Mouse (Mus musculus) retina, embryonic 14.5 days (tissue): ENCODE data around the gene Arfip1.
A peak's percentile ranks its signal among the peaks of the same experiment; 100 is the strongest.

Source experiments
- DNase-seq: peaks from one replicate; pipeline ENCODE4 v3.0.0-alpha.2; 2015; ENCODE audit warnings: low spot score

The Arfip1 gene

DNA sequence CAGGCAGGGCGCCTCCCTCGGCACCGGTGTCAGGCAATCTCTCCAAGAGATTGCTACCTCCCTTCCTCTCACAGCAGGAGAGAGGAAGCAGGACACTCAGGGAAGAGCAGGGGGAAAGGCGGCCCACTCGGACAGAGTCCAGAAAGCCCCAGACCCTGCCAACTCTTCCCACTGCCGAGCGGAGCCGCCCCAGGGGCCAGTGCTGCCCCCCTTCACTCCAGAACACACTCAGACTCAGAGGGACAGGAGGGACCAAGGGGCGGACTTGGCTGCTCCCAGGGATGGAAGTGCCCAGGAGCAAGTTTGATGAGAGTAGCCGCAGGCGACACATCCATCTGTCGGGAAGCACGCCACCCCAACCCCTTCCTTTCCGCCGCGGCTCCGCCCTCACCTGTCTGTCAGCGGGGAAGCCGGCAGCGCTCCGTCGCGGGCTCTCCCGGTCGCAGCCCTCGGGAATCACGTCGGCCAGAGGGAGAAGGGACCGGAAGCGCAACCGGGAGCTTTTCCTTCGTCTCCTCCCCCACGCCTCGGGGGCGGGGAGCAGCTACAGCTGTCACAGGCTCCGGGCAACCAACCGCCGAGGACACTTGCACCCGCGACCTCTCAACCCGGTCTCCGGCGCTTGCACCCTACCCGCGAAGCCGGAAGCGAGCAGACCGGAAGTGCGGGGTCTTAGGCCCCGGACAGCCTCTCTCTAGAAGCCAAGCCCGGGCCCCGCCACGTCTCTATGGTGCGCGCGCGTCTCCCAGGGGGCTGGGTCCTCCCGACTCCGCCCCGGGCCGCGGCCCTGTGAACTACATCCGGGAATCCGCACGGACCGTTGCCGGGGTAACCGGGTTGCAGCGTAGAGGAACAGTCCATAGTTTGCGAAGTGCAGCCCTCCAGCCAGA lies at the start of gene Arfip1:
Arfip1 (minus strand) TSS at position 603 of the 890 bp plus-strand sequence.
- DNase-seq, result peak; percentile 99

DNA sequence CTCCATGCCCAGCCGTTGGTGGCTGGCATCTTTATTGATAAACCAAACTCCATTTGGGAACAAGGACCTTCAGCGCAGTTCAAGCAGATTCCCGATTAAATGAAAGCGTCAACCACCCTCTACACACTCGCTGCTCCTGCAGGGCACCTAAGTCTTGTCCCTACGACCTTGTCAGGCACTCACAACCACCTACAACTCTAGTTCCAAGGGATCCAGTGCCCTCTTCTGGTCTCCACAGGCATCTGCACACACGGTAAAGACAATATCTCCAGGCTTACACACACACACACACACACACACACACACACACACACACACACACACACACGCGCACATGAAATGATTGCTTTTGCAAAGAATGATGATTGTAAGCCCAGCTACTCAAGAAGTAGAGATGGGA lies 49.2 kb upstream of the Arfip1 start:
- DNase-seq, result no peak

DNA sequence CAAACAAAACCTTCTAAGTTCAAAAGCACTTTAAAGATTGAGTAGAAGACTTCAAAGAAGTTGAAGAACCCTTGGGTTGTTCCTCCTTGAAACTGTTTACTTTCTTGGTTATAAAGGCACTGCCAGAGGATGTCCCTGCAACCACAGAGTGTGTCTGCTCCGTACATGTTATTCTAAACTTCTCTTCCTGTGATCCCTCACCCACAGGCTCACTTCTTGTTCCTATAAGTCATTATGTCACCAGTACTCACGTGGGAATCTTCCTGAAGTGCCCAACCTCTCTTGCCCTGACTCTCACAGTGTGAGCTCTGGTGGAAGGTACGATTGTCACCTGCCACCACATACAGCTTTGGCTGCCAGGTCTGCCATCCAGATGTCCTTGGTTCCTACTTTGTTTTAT lies 39.6 kb upstream of the Arfip1 start:
- no peak for DNase-seq

DNA sequence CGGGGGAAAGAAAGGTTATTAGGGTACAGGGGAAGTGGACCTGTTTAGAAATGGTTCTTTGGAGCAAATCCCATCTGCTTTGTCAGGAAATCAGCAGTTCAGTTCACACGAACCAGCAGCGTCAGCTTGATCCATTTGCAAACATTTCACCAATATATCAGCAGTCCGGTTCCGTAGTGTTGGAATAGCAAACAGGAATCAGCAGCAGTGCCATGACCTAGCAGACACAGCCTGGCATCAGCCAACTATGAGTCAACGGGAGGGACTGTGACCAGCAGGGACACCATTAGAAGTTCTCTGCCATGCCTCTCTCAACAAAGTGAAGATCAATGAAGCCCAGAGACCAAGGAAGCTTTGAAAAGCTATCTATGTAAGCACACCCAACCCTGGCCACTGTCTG lies 37.3 kb upstream of the Arfip1 start:
- DNase-seq, result no peak

DNA sequence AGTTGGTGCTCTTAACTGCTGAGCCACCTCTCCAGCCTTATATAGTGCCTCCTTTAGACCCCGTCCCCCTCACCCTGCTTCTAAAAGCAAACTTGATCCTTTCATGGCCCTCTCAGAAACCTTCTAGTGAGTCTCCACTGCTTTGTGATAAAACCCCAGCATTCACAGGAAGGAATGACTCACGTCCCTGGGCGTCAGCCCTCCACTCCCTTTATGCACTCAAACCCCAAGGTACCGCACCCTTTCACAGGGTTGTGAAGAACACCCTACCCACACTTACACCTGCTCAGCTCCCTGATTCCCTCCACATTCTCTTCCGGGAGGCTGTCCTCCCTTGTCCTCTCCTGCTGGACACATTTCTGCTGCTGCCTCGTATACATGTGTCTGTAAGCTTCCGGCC lies 36.6 kb upstream of the Arfip1 start:
- no peak for DNase-seq

DNA sequence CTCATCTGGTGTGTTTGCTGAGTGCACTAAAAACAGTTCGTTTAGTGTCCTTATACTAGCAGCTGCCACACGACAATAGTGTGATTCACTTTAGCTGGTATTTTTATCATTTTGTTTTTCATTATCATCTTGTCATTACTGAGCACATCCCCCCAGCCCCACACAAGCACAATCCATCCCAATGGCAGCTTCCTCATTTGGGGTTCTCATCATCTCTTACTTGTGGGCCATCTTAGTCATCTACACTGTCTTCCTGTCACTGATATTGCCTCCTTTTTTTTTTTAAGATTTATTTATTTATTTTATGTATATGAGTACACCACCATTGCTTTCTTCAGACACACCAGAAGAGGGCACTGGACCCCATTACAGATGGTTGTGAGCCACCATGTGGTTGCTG lies 36.2 kb upstream of the Arfip1 start:
- no peak for DNase-seq

DNA sequence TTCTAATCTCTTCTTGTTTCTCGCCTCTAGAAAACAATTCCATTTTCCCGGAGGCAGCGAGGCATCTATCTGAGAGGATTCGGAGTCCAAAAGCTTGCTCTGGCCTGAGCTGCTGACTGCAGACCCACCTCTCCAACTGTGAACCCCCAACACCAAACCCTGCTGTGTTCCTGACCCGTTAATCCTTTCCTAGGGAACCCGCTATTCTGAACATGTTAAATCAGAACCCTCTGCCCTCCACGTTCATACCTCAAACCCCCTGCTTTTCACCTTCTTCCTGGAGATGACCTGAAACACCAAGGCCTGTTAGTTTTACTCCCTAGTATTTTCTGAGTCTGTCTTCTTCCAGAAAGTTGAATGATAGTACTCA lies 33.4 kb upstream of the Arfip1 start:
- no peak for DNase-seq

DNA sequence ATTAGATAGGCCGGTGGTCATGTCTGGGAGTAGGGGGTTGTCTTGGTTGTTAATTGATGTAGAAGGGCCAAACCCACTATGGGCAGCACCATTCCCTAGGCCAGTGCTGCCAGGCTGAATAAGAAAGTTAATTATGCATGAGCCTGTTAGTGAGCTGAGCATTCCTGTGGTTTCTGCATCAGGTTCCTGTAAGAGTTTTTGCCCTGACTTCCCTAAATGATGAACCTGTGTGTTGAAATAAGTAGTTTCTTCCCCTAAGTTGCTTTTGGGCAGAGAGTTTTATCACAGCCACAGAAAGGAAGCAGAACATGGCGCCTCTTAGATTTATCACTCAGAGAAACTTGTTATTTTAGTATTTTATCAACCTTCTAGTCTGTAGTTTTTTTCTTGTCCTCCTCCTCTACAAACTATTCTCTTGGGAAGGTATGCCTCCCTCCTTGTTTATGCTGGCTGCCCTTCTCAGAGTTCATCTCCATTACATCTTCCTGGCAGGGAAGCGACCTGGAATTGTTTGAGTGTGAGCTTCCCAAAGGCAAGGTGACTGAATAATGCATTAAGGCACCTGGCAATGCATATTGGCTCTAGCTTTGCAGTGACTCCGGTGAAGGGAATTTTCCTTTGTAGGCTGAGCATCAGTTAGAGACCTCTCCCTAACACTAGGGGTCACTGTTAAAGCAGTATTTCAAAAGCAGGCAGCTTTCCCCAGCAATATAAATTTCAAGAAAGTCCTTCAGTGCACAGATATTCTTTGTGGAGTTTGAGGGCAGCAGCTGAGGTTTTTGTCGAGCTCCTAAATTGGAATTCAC lies 32.8 kb upstream of the Arfip1 start:
- DNase-seq, result peak; percentile 74

DNA sequence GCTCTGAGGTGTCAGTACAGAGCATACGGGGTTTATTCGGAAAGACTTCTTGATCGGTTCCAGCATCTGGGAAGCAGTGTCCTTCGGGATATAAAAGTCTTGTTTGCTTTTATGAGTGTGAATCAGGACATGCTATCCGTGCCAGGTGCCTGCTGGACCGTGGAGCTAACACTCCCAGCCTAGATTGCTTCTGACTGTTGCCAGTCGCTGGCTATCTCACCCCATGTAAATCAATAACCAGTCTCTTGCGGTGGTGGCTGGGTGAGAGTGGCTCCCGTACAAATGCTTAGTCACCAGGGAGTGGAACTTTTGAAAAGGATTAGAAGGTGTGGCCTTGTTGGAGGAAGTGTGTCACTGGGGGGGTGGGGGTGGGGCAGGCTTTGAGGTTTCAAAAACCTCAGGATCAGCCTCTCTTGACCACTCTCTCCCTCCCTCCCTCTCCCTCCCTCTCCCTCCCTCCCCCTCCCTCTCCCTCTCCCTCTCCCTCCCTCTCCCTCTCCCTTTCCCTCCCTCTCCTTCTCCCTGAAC lies 27.8 kb upstream of the Arfip1 start:
- no peak for DNase-seq

DNA sequence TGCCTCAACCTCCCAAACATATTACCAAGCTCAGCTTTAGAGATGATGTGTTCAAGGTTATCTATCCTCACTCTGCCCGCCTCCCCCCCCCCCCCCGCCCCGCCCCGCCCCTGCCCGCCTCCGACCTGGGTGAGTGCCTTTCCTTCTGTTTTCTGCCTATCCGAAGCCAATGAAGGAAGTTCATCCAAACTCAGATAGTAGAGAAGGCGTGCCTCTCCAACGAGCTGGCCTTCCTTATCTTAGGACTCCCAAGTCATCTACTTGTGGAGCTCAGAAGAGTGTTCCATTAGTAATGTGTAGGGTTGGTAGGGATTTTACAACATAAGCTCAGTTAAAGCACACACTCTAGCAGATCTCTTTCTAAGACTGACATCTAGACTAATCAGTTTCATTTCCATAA lies 20.8 kb upstream of the Arfip1 start:
- no peak for DNase-seq

DNA sequence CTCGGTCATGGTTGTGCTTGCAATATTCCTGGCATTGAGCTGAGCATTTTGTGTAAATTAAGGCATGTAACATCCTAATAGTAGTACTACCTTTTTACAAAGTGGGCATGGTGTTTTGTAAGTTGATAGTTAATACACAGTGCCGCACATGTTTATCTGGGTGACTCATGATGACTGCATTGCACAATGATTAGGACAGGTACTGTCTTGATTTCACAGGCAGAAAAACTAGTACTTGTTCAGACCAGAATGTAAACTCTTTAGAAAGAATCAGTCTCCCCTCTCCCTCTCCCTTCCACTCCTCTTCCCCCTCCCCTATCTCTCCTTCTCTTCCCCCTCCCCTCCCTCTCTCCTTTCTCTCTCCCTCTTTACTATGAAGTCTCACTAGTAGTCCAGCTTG lies 20.3 kb upstream of the Arfip1 start:
- DNase-seq, result no peak

DNA sequence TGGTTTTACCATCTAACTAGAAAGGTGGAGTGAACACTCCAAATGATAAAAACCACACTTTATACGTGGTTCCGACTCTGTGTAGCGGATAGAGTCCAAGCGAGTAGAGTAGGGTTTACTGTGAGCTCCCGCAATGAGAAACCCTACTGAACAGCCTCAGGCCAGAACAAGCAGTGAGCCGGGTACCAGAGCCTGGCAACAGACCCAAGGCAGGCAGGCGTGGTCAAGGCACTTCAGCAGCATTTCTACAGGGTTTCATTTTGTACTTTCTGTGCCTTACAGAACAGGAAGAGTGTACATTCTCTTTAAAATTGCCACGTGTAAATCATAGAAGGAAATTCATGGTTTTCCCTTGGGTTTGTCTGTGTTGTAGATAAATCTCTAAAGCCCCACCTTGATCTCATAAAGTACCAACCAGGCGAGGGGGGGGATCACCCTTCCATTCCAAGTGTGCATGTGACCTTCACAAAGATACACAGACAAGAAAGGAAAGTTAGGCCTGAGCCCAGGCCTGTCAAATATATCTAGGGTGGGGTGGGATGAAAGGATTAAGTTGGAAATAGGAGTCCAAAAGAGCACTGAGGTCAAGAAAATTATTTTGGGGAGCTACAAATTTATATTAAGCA lies 19.6 kb upstream of the Arfip1 start:
- DNase-seq, result no peak

DNA sequence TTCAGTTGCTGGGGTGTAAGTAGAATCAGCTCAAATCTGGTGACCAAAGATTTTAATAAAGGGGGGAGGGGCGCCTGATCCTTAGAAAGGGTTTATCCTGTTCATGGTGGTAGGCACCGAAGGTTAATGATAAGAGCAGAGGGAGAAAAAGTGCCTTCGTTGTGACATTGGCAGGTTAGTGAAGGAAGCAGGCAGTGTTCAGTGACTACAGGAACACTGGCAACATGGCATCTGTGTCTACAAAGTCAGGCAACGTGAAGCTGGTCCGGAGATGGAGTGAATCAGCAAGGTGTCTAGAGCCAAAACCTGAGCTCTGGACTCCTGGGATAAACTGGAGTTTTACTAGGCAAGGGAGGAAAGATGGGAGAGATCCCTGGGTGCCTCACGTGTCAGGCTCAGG lies 16.3 kb upstream of the Arfip1 start:
- DNase-seq, result no peak

DNA sequence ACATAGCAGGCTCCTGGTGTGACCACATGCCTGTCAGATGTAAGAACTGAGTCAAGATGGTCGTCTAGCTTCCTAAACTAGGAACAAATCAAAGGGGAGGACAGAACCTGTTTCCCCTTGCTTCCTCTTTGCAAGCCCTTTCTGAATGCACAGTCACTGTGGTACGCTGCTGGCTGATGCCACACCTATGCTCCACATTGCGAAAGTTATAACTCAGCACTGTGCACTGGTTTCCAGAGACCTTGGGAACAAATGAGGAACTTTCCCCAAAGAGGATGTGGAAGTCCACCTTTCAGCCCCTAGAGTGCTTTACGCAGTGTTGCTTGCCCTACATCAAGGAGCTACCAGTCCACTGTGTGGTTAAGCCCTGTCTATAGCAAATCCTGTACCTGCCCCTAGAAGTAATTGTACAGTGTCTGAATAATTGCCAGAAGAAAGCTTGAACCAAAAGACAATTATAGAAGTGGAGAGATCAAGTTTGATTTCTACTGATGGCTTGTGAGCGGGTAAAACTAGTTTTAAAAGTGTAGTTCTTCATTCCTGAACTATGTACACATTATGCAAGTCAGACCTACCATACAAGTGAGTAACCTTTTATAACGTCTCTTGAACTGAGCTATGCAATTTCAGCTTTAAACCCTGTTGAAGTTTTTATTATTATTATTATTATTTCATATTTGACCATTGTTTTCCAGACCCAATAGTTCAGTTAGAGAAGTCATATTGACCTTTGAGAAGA lies 15.7 kb upstream of the Arfip1 start:
- DNase-seq, result no peak

DNA sequence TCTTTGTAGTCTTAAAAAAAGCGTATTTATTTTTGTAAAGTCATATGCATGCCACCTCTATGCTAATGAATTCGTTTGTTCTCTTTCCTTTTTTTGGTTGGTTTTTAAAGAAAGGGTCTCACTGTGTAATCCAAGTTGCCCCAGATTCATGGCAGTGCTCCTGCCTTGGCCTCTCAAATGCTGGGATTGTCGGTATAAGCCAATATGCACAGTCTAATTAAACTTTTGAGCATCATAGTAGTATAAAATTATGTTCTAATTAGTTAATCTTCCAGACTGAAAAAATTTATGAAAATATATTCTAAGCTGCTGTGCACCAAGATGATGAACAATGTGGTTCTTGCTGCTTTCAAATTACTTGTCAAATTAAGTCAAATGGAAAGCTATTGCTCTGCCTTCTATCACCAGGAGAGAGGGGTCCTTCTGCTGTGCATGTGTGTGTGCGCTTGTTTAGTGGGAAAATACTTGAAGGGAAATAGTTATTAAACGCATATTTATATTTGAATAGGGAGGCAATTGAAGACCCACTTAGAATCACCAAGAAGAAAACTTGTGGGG lies 13.3 kb upstream of the Arfip1 start:
- peak; percentile 20 for DNase-seq

DNA sequence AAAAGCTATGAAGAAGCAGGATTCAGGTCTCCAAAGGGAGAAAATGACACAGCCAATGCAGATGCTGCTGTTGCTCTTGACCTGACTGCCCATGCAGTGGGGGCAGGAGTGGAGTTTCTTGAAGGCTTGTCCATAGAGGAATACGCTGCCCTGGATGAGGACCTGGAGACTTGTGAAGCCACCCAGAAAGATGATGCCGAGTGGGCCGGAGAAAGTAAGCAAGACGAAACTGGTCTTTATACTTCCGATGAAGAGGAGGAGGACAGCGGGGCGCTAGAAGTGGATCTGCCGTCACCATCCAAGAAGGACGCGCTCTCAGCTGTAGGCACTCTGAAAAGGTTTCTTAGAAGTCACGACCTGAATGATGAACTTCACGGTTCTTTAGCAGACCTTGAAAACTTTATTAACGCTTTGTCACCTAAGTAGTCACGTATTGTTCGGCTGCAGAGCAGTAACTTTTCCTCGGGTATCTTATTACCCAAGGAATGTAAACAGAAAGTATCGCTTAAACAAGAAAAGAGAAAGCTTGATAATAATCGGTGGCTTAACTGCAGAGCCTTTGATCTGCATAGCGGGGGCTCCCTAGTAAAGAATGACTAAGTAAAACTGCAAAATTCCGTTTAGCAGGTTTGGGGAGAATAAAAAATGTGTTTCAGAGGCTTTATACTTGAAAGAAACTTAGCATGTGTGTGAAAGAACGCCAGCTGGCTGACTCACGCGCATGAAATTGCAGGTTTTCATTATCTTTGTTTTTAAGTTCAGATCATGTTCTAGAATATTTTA lies 12.7 kb upstream of the Arfip1 start:
- peak; percentile 27 for DNase-seq

DNA sequence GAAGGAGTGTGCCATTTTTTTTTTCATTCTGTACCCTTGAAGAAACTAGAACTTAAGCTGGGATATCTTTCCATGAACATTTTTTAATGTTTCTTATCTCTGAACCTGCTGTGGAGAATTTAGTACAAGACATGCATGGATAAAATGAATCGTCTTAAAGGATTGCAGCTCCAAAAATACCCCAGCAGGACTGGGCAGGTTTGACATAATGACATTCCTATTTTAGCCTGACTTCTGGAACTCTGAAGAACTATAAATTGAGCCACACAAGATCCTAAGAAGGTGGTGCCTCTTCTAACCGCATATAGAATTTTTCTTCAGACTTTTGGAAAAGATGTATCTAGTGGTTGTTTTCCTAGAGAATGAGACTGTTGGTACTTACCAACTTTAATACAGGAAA lies 10.8 kb upstream of the Arfip1 start, which contains the start of gene Tigd4:
Tigd4 (plus strand) TSS at position 301 of the 400 bp plus-strand sequence.
- no peak for DNase-seq

DNA sequence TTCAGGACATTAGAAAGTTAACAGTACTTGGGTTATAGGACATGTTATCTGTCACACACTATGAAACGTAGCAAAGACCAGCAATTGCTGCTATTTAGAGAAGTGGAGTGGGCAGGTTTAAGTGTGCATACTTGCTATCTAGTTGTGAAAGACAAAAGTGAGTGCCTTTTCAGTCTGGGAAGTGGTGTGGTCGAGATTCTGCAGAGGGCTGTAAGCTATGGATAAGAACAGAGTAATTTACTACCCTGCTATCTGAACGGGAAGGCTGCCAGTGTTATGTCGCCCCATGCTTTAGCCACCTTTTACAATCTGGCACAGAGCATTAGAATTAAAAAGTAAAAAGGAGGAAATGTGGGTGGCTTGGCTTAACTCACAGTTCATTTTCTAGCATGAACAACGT lies 4.3 kb upstream of the Arfip1 start:
- DNase-seq, result no peak

DNA sequence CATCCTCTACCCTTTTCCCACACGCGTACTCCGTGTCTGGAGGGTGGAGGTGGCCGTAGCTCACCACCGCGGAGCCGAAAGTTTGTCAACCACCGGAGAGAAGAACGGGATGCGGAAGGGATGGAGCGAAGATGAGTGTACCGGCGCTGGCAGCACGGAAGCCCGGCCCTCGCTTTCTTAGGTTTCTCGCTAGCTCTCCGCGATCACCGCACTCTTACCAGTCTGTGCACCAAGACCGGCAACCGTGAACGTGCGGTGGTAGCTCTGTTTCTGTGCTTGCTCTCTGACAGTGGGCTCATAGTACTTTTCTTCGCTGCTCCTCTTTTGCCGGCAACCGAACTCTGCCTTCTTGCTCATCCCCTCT lies 470 bp upstream of the Arfip1 start:
- DNase-seq, result no peak

DNA sequence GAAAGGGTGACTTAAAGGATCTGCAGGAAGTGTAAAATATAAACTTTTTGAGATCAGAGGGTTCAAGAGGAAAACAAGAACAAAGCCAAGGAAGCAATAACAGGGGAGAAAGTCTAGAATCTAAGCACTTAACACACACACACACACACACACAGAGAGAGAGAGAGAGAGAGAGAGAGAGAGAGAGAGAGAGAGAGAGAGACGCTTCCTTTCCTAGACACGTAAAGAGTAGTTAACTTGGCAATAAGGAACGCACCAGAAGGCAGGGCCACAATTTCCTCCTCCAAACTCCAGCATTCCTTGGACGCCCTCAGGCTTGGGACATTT lies 766 bp downstream of the Arfip1 start:
- DNase-seq, result no peak

DNA sequence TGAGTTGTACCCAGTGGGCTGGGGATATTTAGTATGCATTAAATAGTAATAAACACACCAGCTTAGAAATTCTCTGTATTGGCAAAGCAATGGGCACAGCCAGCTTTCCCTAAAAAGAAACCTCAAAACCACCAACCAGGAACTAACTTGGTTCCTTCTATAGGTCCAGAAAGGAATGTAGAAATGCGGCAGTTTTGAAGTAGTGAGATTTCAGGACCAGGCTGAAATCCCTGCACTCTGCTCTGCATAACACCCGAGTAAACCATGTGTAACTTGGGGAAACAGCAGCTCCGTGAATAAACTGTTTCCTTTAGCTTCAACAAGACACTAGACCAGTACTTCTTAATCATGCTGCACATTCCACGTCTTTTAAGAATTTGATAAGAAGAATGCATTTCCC lies 1.7 kb downstream of the Arfip1 start:
- DNase-seq, result no peak
